Mouse (Mus musculus) bone marrow macrophage, adult 2 months (primary cell): ENCODE data around the gene Isyna1.

Source experiments
- CTCF ChIP-seq: IDR thresholded peaks from 2 replicates; pipeline ENCODE4 v1.5.1; 2012; ENCODE audit warnings: low read depth, mild to moderate bottlenecking, low read length, moderate library complexity
- POLR2A ChIP-seq: IDR thresholded peaks from 2 replicates; pipeline ENCODE4 v1.6.1; 2012; ENCODE audit warnings: mild to moderate bottlenecking, low read depth, low read length, borderline replicate concordance

DNA sequence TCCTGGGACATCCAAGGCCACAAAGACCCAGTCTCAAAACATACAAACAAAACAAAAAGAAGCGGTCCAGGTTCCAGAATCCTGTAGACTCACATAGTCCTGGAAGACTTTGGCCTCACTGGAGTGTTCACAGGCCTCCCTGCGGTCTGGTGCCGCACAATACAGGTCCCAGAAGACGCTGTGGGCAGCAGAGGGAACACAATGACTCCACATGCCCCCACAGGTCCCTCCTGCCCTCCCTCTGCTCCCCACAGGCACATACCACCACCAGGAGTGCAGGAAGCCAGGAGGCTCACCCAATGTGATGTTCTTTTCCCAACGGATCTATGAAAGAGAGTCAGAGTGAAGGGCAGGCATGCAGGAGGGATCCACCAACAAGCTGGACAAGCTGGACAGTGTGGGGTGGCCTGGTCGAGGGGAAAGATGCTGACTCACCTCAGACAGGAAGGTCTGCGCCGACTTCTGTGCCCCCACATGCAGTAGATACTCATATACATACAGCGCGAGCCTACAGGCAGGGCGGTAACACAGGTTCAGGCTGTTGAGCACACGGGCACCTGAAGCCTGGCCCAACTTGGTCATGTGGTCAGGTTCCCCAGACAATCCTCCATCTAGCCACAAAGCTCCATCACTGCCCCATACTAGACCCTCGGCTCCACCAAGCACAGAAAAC lies 8.1 kb downstream of the Isyna1 start:
- no peak for TF ChIP-seq CTCF
- no peak for TF ChIP-seq POLR2A
